Mouse (Mus musculus) heart, postnatal 0 days (tissue): Measurements from ENCODE around the gene Cx3cr1. TPM values are rescaled to one million over a fixed set of nuclear protein-coding genes. Genes with fewer than 3 reads are reported as not detected.

Experiments
- ATAC-seq: fragments of 200-750 bp; cut with Nextera tagmentation; 2 replicates; pipeline ENCODE4 v1.8.0; 2017; ENCODE audit warnings: low read depth, moderate number of reproducible peaks, moderate library complexity; ENCODE audit not compliant: insufficient read depth
- DNase-seq: peaks from one replicate; pipeline ENCODE4 v3.0.0-alpha.2; 2016; ENCODE audit warnings: low spot score
- H3K27ac ChIP-seq: fragments of 300-500 bp; sonication (generic); 2 replicates; pipeline ENCODE4 v1.5.1; 2014; ENCODE audit warnings: low read depth, mild to moderate bottlenecking
- H3K27me3 ChIP-seq: fragments of 300-500 bp; sonication (generic); 2 replicates; pipeline ENCODE4 v1.6.1; 2014; ENCODE audit warnings: low read length, mixed read lengths; ENCODE audit not compliant: control insufficient read depth, insufficient read depth
- H3K36me3 ChIP-seq: fragments of 300-500 bp; sonication (generic); replicated peaks from 2 replicates; pipeline ENCODE4 v1.6.1; 2014; ENCODE audit warnings: low read length, mixed read lengths; ENCODE audit not compliant: control insufficient read depth, insufficient read depth
- H3K4me1 ChIP-seq: fragments of 300-500 bp; sonication (generic); 2 replicates; pipeline ENCODE4 v1.6.1; 2014; ENCODE audit warnings: antibody characterized with exemption; ENCODE audit not compliant: control insufficient read depth, insufficient read depth
- H3K4me2 ChIP-seq: fragments of 300-500 bp; sonication (generic); 2 replicates; pipeline ENCODE4 v1.6.1; 2014; ENCODE audit warnings: low read depth, mild to moderate bottlenecking, low read length, moderate library complexity
- H3K4me3 ChIP-seq: fragments of 300-500 bp; sonication (generic); 2 replicates; pipeline ENCODE4 v1.5.1; 2014; ENCODE audit warnings: low read depth, low read length
- H3K9ac ChIP-seq: fragments of 300-500 bp; sonication (generic); replicated peaks from 2 replicates; pipeline ENCODE4 v1.6.1; 2014; ENCODE audit warnings: low read depth, low read length, mixed read lengths
- H3K9me3 ChIP-seq: fragments of 300-500 bp; sonication (generic); replicated peaks from 2 replicates; pipeline ENCODE4 v1.6.1; 2016; ENCODE audit warnings: low read length; ENCODE audit not compliant: control insufficient read depth
- CTCF ChIP-seq: IDR thresholded peaks from 2 replicates; pipeline ENCODE4 v1.5.1; 2016; ENCODE audit warnings: antibody characterized with exemption, control low read depth, low read depth
- EP300 ChIP-seq: IDR thresholded peaks from 2 replicates; pipeline ENCODE4 v1.6.1; 2016; ENCODE audit warnings: antibody characterized with exemption, low read depth
- WGBS: fragments of 180-500 bp; shearing (Covaris S2); extraction: QIAGEN DNeasy Blood & Tissue Kit; methylation state at CpG from one replicate; pipeline ENCODE4 v1.1.7; 2014; 5-methylcytosine and 5-hydroxymethylcytosine counted together
- polyA plus RNA-seq: library from polyadenylated mRNA; unstranded; fragments of >200 nt; fragmentation: Nextera tagmentation; extraction: Ambion mirVana; gene quantifications from 2 replicates; pipeline ENCODE4 v1.2.1, GENCODE M21; 2015
- total RNA-seq: library from RNA; depleted of rRNA; stranded (reverse); fragments of >200 nt; gene quantifications from 2 replicates; pipeline ENCODE4 v1.2.3, GENCODE M21; 2014; ENCODE audit warnings: low replicate concordance

Gene Cx3cr1
- total and polyA plus RNA-seq, 2 experiments from 2014 or later = 4.7 to 5.2 TPM

DNA sequence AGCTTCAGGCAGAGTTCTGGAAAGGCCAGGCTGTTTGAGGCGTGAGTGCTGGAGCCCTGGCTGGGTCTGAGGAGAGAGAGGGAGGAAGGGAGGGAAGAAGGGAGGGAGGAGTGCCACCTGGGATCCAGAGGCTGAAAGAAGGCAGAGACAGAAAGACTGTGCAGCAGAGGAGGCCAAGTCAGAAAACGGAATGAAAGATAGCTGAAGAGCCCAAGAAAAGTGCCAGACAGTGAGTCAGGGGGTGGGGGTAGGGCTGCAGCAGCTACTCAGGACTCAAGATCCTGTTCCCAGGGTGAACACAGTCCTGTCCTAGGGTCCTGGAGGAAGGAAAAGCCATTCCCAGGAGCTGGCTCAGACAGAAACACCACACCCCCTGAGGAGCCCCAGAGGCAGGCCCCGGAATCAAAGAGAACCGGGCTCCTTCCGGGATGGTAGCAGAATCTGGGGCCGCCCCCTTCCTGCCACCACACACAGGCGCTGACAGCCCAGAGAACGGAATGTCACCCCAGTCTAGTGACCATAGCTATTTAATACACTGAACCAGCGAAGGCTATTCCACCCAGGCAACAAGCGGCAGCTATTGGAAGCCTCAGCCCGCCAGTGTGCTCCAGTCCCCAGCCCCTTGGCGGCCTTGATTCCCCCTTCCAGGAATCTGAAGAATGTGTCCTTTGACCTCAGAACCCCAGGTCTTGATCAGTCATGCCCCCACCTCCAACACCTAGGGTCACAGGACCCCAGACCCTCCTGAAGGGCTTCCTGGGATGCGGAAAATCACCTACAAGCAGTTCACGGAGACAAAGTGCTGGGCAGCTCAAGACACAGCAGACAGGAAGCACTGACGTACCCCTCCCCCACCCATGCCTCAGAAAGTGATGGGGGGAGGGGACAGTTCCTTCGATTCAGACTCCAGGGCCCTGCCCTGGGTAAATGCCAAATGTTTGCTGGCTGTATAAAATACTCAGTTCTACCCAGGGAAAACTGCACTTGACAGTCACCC is 88.2 kb downstream of the Cx3cr1 start:
- no peaks in the 10 kb centered on the region for H3K9me3 ChIP-seq
- H3K27me3 ChIP-seq = no peaks in the 10 kb centered on the region
- DNase-seq (peak; percentile 92), ATAC-seq (peak; percentile 76)
- peak overlapping the region; percentile 95 for H3K4me3 ChIP-seq
- H3K27ac ChIP-seq = peak overlapping the region; percentile 99
- peaks cover 4% of the 10 kb centered on the region; the same call in 1 of the 2 replicates for H3K36me3 ChIP-seq
- H3K9ac ChIP-seq = peak overlapping the region; percentile 92
- H3K4me2 ChIP-seq = peak overlapping the region; percentile 87
- under 1% methylated on average over 16 of the region's 16 CpGs for WGBS
- H3K4me1 ChIP-seq = peaks cover 53% of the 10 kb centered on the region
- TF ChIP-seq EP300 = peak; percentile 70; the same call in 1 of the 2 replicates
- no peak for TF ChIP-seq CTCF

GRCm38 (mm10) chr9:119980770-119981182 is 88.9 kb downstream of the Cx3cr1 start:
- peak overlapping the region; percentile 99 for H3K27ac ChIP-seq
- ATAC-seq (no peak), DNase-seq (peak; percentile 39)
- no peaks in the 10 kb centered on the region for H3K9me3 ChIP-seq
- peak overlapping the region; percentile 92 for H3K9ac ChIP-seq
- H3K4me2 ChIP-seq = peak overlapping the region; percentile 87
- H3K27me3 ChIP-seq = no peaks in the 10 kb centered on the region
- WGBS = 1% methylated on average over 4 of the region's 4 CpGs
- H3K36me3 ChIP-seq = peaks cover 7% of the 10 kb centered on the region; the same call in 1 of the 2 replicates
- peaks cover 54% of the 10 kb centered on the region for H3K4me1 ChIP-seq
- peak overlapping the region; percentile 95 for H3K4me3 ChIP-seq
- TF ChIP-seq EP300 (0 out of 2 replicates have a peak, but pooled peaks have one; percentile 52), CTCF (no peak)

DNA sequence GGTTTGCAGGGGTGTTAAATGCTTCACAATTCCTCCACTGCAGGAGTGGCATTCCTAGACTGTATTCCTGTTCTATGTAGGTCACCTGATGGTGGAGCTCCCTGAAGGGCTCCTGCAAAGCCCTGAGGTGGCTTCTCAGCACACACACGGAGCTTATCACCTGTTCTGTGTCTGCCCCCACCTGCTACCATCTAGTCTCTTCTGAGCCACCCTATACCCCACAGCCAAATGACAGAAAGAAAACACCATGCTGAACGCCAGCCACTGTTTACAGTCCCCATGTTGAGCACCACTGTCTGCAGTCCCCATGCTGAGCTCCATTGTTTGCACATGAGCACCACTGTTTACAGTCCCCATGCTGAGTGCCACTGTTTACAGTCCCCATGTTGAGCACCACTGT is 89.9 kb downstream of the Cx3cr1 start:
- ATAC-seq (no peak), DNase-seq (no peak)
- 67% methylated on average over 2 of the region's 2 CpGs for WGBS
- H3K36me3 ChIP-seq = peaks cover 13% of the 10 kb centered on the region
- no peaks in the 10 kb centered on the region for H3K9me3 ChIP-seq
- no peak overlapping the region for H3K4me3 ChIP-seq
- peak overlapping the region; percentile 87; the same call in 1 of the 2 replicates for H3K4me2 ChIP-seq
- no peak overlapping the region for H3K9ac ChIP-seq
- TF ChIP-seq EP300 = no peak
- TF ChIP-seq CTCF = no peak
- H3K27ac ChIP-seq = peak overlapping the region; percentile 99; the same call in 1 of the 2 replicates
- peaks cover 54% of the 10 kb centered on the region for H3K4me1 ChIP-seq
- no peaks in the 10 kb centered on the region for H3K27me3 ChIP-seq

- 0 out of 2 replicates have a peak overlapping the region, but pooled peaks have one; percentile 31 for H3K9ac ChIP-seq
Measured at GRCm38 (mm10) chr9:119978811-119979441, 90.8 kb downstream of the Cx3cr1 start.

GRCm38 (mm10) chr9:119978151-119978810 is 91.4 kb downstream of the Cx3cr1 start:
- H3K9ac ChIP-seq = peak overlapping the region; percentile 31; the same call in 1 of the 2 replicates
- peak overlapping the region; percentile 40; the same call in 1 of the 2 replicates for H3K4me2 ChIP-seq
- no peak for DNase-seq
- 55% methylated on average over 9 of the region's 9 CpGs for WGBS
- H3K36me3 ChIP-seq = peaks cover 27% of the 10 kb centered on the region
- H3K9me3 ChIP-seq = no peaks in the 10 kb centered on the region
- peaks cover 47% of the 10 kb centered on the region for H3K4me1 ChIP-seq
- TF ChIP-seq EP300 (no peak), CTCF (no peak)
- no peak for ATAC-seq
- peak overlapping the region; percentile 27; the same call in 1 of the 2 replicates for H3K4me3 ChIP-seq
- no peaks in the 10 kb centered on the region for H3K27me3 ChIP-seq
- peak overlapping the region; percentile 55 for H3K27ac ChIP-seq

More at GRCm38 (mm10) chr9:119978811-119979441, 90.8 kb downstream of the Cx3cr1 start:
- TF ChIP-seq EP300 (no peak), CTCF (no peak)
- H3K4me3 ChIP-seq = no peak overlapping the region; the same call in 1 of the 2 replicates
- no peak for DNase-seq
- no peak for ATAC-seq
- no peaks in the 10 kb centered on the region for H3K9me3 ChIP-seq
- peak overlapping the region; percentile 40; the same call in 1 of the 2 replicates for H3K4me2 ChIP-seq
- H3K36me3 ChIP-seq = peaks cover 21% of the 10 kb centered on the region
- H3K27me3 ChIP-seq = no peaks in the 10 kb centered on the region
- H3K4me1 ChIP-seq = peaks cover 48% of the 10 kb centered on the region
- 67% methylated on average over 6 of the region's 6 CpGs for WGBS
- H3K27ac ChIP-seq = peak overlapping the region; percentile 20; the same call in 1 of the 2 replicates
